Mouse (Mus musculus): ENCODE measurements at regions not wholly inside any gene's neighbourhood (a gene's known extent, or its start where the extent isn't known, plus 50 kb on each side); places are given as distances from the start of the nearest gene placed in this dataset.

DNA sequence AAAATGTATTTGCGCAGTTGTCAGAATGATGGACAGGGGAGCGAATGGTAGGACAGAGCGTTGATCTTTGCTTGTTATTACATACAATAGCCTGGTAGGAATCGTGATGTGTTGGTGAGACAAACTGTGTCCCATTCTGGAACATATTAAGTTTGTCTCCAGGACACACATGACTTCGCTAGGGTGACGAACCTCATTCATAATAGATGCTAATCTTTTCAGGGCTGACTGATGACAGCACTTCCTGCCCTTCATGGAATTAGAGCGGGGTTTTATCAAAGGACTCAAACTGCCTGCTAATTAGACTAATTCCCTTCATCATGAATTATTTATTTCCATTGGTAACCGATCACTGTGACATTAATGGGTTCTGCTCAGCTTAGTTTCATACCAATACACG is 122.0 kb downstream of the Cdca7 start:
- Histone ChIP-seq H3K27me3 (ENCODE audit: control insufficient read depth, insufficient read depth, low read length) (no peaks in the 10 kb centered on the region), H3K9ac (ENCODE audit: low read length) (no peak overlapping the region), H3K4me1 (replicated peaks; ENCODE audit: control insufficient read depth, insufficient read depth, low read length) (no peaks in the 10 kb centered on the region), H3K36me3 (ENCODE audit: control insufficient read depth, insufficient read depth, low read length) (no peaks in the 10 kb centered on the region), H3K4me2 (ENCODE audit: low read depth, low read length, severe bottlenecking) (no peak overlapping the region), H3K4me3 (ENCODE audit: low read depth, low read length) (no peak overlapping the region), H3K27ac (ENCODE audit: low read depth, low read length) (no peak overlapping the region), H3K9me3 (ENCODE audit: control insufficient read depth, low read length) (no peaks in the 10 kb centered on the region)
- no peak for DNase-seq (ENCODE audit: low spot score)
- no peak for ATAC-seq (replicated peaks; ENCODE audit: low FRiP score)
- 40% methylated on average over 9 of the region's 9 CpGs for WGBS

DNA sequence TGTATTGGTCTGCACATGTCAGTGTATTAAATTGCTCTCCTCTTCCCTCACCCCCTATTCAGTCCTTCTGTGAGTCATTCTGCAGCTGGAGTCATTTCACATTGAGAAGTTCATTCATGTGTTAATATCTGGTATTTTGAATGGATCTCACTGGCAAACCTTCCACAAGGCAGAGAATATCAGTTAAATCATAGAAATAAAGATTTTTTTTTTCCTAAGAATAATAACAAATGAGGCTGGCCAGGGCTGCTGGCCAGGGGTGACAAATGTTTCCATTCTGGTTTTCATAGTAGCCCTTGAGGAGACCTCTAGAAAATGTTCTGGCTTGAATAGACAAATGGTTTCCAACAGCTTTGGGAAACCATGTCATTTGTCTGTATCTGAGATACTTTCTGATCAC is 124.8 kb downstream of the Cdca7 start:
- ATAC-seq (replicated peaks; ENCODE audit: low FRiP score), result no peak
- no peak overlapping the region for H3K9ac ChIP-seq (ENCODE audit: low read length)
- H3K9me3 ChIP-seq (ENCODE audit: control insufficient read depth, low read length), result no peaks in the 10 kb centered on the region
- no peak overlapping the region for H3K4me2 ChIP-seq (ENCODE audit: low read depth, low read length, severe bottlenecking)
- DNase-seq (ENCODE audit: low spot score), result no peak
- H3K4me1 ChIP-seq (replicated peaks; ENCODE audit: control insufficient read depth, insufficient read depth, low read length), result no peaks in the 10 kb centered on the region
- no peak overlapping the region for H3K27ac ChIP-seq (ENCODE audit: low read depth, low read length)
- no peaks in the 10 kb centered on the region for H3K27me3 ChIP-seq (ENCODE audit: control insufficient read depth, insufficient read depth, low read length)
- H3K4me3 ChIP-seq (ENCODE audit: low read depth, low read length), result no peak overlapping the region
- H3K36me3 ChIP-seq (ENCODE audit: control insufficient read depth, insufficient read depth, low read length), result no peaks in the 10 kb centered on the region

DNA sequence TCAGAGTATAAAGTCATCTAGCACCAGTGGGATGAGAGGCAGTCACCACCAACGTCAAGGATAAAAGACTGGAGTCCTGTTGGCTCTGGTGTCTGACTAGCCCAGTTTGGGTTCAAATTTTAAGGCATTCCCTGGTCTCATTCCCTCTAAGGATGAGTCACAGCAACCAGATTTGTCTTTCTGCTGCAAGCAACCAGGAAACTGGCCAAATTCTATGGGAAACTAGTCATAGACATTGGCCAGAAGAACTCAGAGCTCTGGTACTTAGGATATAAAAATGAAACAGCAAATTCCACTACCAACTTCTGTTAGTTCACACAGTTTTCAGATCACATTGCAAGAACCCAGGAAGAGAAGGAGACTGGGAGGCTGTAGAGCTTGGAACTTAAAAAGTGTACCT is 126.2 kb downstream of the Cdca7 start:
- whole genome bisulfite sequencing, result 75% methylated on average over 1 of the region's 1 CpGs
- ATAC-seq (replicated peaks; ENCODE audit: low FRiP score), result no peak
- no peak for DNase-seq (ENCODE audit: low spot score)
- no peaks in the 10 kb centered on the region for H3K36me3 ChIP-seq (ENCODE audit: control insufficient read depth, insufficient read depth, low read length)
- no peaks in the 10 kb centered on the region for H3K27me3 ChIP-seq (ENCODE audit: control insufficient read depth, insufficient read depth, low read length)
- no peak overlapping the region for H3K9ac ChIP-seq (ENCODE audit: low read length)
- no peaks in the 10 kb centered on the region for H3K9me3 ChIP-seq (ENCODE audit: control insufficient read depth, low read length)
- no peak overlapping the region for H3K27ac ChIP-seq (ENCODE audit: low read depth, low read length)
- no peak overlapping the region for H3K4me2 ChIP-seq (ENCODE audit: low read depth, low read length, severe bottlenecking)
- no peak overlapping the region for H3K4me3 ChIP-seq (ENCODE audit: low read depth, low read length)
- H3K4me1 ChIP-seq (replicated peaks; ENCODE audit: control insufficient read depth, insufficient read depth, low read length), result no peaks in the 10 kb centered on the region

DNA sequence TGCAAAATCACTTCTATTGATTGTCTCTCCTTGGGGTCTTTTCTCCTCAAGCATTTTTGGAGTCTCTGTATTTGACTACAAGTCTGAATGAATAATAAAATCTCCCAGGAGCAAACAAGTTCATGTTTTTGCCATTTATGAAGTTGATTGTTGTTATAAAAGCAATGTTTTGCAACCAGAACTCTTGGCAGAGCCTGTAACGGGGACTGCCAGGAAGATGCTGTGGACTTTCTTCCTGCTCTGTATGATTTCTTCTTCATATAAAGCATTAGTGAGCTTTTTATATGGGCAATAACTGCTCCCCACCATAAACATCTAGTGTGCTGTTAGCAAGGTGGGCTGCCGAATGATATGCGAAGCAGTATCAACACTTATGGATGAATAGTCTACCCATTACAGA is 136.3 kb downstream of the Cdca7 start:
- Histone ChIP-seq H3K27ac (ENCODE audit: low read depth, low read length) (no peak overlapping the region), H3K36me3 (ENCODE audit: control insufficient read depth, insufficient read depth, low read length) (no peaks in the 10 kb centered on the region), H3K27me3 (ENCODE audit: control insufficient read depth, insufficient read depth, low read length) (no peaks in the 10 kb centered on the region), H3K4me3 (ENCODE audit: low read depth, low read length) (no peak overlapping the region), H3K9ac (ENCODE audit: low read length) (no peak overlapping the region), H3K9me3 (ENCODE audit: control insufficient read depth, low read length) (no peaks in the 10 kb centered on the region), H3K4me1 (replicated peaks; ENCODE audit: control insufficient read depth, insufficient read depth, low read length) (no peaks in the 10 kb centered on the region), H3K4me2 (ENCODE audit: low read depth, low read length, severe bottlenecking) (no peak overlapping the region)
- DNase-seq (ENCODE audit: low spot score), result no peak
- 96% methylated on average over 3 of the region's 3 CpGs for WGBS
- ATAC-seq (replicated peaks; ENCODE audit: low FRiP score), result no peak

DNA sequence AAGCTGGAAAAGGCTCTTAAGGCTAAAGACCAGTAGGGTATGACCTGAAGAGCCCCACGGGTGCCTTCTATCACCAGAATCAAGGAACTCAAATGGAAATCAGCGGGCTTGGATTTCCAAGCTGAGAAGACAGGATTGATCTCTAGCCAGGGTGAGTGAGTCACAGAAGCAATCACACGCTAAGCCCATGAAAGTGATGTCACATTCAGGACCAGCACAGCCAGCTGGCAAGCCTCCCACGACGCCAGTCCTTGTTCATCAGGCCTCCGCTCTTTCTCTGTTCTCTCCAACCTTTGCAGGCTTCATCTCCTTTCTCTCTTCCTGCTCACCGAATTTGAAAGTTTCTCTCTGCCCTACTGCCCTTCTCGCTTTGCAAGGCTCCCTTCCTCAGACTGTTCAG is 138.3 kb downstream of the Cdca7 start:
- DNase-seq (ENCODE audit: low spot score) (no peak), ATAC-seq (replicated peaks; ENCODE audit: low FRiP score) (no peak)
- H3K9me3 ChIP-seq (ENCODE audit: control insufficient read depth, low read length), result no peaks in the 10 kb centered on the region
- no peak overlapping the region for H3K4me3 ChIP-seq (ENCODE audit: low read depth, low read length)
- no peak overlapping the region for H3K9ac ChIP-seq (ENCODE audit: low read length)
- H3K36me3 ChIP-seq (ENCODE audit: control insufficient read depth, insufficient read depth, low read length), result no peaks in the 10 kb centered on the region
- no peak overlapping the region for H3K4me2 ChIP-seq (ENCODE audit: low read depth, low read length, severe bottlenecking)
- H3K27me3 ChIP-seq (ENCODE audit: control insufficient read depth, insufficient read depth, low read length), result no peaks in the 10 kb centered on the region
- no peak overlapping the region for H3K27ac ChIP-seq (ENCODE audit: low read depth, low read length)
- H3K4me1 ChIP-seq (replicated peaks; ENCODE audit: control insufficient read depth, insufficient read depth, low read length), result no peaks in the 10 kb centered on the region
- WGBS, result 87% methylated on average over 8 of the region's 8 CpGs

DNA sequence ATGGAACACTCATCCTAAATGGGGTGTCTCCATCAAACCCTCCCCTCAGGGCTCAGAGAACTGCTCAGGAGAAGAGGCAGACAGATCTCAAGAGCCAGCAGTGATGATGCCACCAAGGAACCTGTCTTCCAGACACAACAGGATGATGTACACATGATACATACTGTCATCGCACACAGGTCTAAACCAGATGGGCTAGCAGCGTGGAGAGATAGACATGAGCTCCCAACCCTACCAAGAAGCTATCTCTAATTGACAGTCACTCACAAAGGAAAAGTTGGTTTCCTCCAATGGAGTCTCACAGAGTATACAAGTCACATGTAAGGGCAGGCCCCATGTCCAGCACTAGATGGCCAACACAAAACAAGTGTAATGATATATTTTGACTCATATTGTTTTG is 139.9 kb downstream of the Cdca7 start:
- Histone ChIP-seq H3K9ac (ENCODE audit: low read length) (no peak overlapping the region), H3K36me3 (ENCODE audit: control insufficient read depth, insufficient read depth, low read length) (no peaks in the 10 kb centered on the region), H3K27ac (ENCODE audit: low read depth, low read length) (no peak overlapping the region), H3K4me3 (ENCODE audit: low read depth, low read length) (no peak overlapping the region), H3K4me2 (ENCODE audit: low read depth, low read length, severe bottlenecking) (no peak overlapping the region), H3K4me1 (replicated peaks; ENCODE audit: control insufficient read depth, insufficient read depth, low read length) (peaks cover 5% of the 10 kb centered on the region; the same call in 1 of the 2 replicates), H3K27me3 (ENCODE audit: control insufficient read depth, insufficient read depth, low read length) (no peaks in the 10 kb centered on the region), H3K9me3 (ENCODE audit: control insufficient read depth, low read length) (no peaks in the 10 kb centered on the region)
- DNase-seq (ENCODE audit: low spot score), result no peak
- no peak for ATAC-seq (replicated peaks; ENCODE audit: low FRiP score)
- 92% methylated on average over 2 of the region's 2 CpGs for WGBS

DNA sequence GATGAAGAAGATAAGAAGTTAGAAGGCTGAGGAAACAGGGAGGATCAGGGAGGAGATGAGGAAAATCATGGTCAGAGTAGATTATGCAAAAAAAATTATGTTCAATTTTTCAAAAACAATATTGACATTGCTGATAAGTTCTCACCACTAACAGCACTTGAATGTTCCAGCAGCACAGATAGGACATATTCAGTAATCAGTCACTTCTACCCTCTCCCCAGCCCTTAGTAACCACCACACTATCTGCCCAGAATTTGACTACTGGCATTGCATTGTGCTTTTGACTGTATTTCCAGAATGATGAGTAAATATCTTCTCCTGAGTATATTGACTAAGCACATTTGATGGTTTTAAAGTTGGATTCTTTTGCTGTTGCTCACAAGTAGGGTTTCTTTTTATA is 140.5 kb downstream of the Cdca7 start:
- no peak overlapping the region for H3K27ac ChIP-seq (ENCODE audit: low read depth, low read length)
- no peak overlapping the region for H3K4me3 ChIP-seq (ENCODE audit: low read depth, low read length)
- H3K27me3 ChIP-seq (ENCODE audit: control insufficient read depth, insufficient read depth, low read length), result no peaks in the 10 kb centered on the region
- no peak overlapping the region for H3K4me2 ChIP-seq (ENCODE audit: low read depth, low read length, severe bottlenecking)
- DNase-seq (ENCODE audit: low spot score) (no peak), ATAC-seq (replicated peaks; ENCODE audit: low FRiP score) (no peak)
- H3K9me3 ChIP-seq (ENCODE audit: control insufficient read depth, low read length), result no peaks in the 10 kb centered on the region
- H3K4me1 ChIP-seq (replicated peaks; ENCODE audit: control insufficient read depth, insufficient read depth, low read length), result peaks cover 5% of the 10 kb centered on the region; the same call in 1 of the 2 replicates
- H3K36me3 ChIP-seq (ENCODE audit: control insufficient read depth, insufficient read depth, low read length), result no peaks in the 10 kb centered on the region
- H3K9ac ChIP-seq (ENCODE audit: low read length), result no peak overlapping the region

DNA sequence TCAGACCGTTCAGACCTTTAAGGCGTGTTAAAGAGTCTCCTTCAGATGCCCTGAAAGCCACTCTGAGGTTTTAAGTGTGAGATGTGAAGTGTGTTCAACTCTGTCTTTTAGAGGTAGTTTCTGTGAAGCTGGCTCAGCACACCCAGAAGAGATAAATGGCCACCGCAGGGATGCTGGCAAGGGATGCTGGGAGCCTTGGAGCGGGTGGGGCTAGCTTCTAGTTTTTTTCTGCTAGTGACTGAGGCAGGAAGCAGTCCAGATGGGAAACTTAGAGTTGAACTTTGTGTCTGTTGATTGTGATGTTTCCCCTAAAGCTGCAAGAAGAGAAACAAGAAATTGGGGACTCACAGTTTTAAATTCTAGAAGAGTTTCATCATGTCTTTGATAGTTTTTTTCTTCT is 143.5 kb downstream of the Cdca7 start:
- no peak for ATAC-seq (replicated peaks; ENCODE audit: low FRiP score)
- no peaks in the 10 kb centered on the region for H3K9me3 ChIP-seq (ENCODE audit: control insufficient read depth, low read length)
- no peak overlapping the region for H3K4me3 ChIP-seq (ENCODE audit: low read depth, low read length)
- no peak for DNase-seq (ENCODE audit: low spot score)
- no peak overlapping the region for H3K27ac ChIP-seq (ENCODE audit: low read depth, low read length)
- H3K36me3 ChIP-seq (ENCODE audit: control insufficient read depth, insufficient read depth, low read length), result no peaks in the 10 kb centered on the region
- H3K4me2 ChIP-seq (ENCODE audit: low read depth, low read length, severe bottlenecking), result no peak overlapping the region
- 47% methylated on average over 4 of the region's 4 CpGs for WGBS
- H3K9ac ChIP-seq (ENCODE audit: low read length), result no peak overlapping the region
- H3K27me3 ChIP-seq (ENCODE audit: control insufficient read depth, insufficient read depth, low read length), result no peaks in the 10 kb centered on the region
- H3K4me1 ChIP-seq (replicated peaks; ENCODE audit: control insufficient read depth, insufficient read depth, low read length), result peaks cover 5% of the 10 kb centered on the region; the same call in 1 of the 2 replicates

DNA sequence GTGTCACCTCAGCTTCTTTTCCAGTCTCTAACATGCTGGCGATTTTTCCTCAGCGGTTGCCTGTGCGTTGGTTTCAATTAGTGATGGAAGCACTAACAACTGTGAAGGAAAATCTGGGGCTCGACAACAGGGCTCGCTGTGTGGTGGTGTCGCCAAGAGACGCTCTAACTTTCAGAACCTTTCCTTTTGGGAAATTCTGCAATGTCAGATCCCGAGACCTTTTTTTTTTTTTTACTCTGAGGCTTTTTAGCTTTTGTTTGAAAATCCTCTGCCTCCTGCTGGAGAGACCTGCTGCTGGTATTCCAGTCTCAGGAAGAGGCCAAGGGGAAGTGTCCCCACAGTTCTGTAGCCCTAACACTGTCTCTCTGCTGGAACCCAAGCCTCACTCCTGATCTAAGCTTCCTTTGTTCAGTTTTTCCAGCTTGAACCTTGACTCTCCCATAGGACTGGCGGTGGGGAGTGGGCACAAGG is 144.3 kb downstream of the Cdca7 start:
- DNase-seq (ENCODE audit: low spot score) (no peak), ATAC-seq (replicated peaks; ENCODE audit: low FRiP score) (no peak)

More for the DNA sequence above, 144.3 kb downstream of the Cdca7 start:
- 2% methylated on average over 9 of the region's 9 CpGs for WGBS
- Histone ChIP-seq H3K27me3 (ENCODE audit: control insufficient read depth, insufficient read depth, low read length) (no peaks in the 10 kb centered on the region), H3K9ac (ENCODE audit: low read length) (peak overlapping the region; percentile 10; the same call in 1 of the 2 replicates), H3K4me2 (ENCODE audit: low read depth, low read length, severe bottlenecking) (peak overlapping the region; percentile 28), H3K4me1 (replicated peaks; ENCODE audit: control insufficient read depth, insufficient read depth, low read length) (peaks cover 5% of the 10 kb centered on the region; the same call in 1 of the 2 replicates), H3K9me3 (ENCODE audit: control insufficient read depth, low read length) (no peaks in the 10 kb centered on the region), H3K36me3 (ENCODE audit: control insufficient read depth, insufficient read depth, low read length) (no peaks in the 10 kb centered on the region), H3K4me3 (ENCODE audit: low read depth, low read length) (no peak overlapping the region; the same call in 1 of the 2 replicates), H3K27ac (ENCODE audit: low read depth, low read length) (no peak overlapping the region)

Measured in forebrain, embryonic 11.5 days (tissue).